Mouse (Mus musculus) brain, embryonic 18.5 days (tissue): ENCODE results near the gene Znrf2.

Experiments used
- DNase-seq: peaks from one replicate; pipeline ENCODE4 v3.0.0-alpha.2; 2012; ENCODE audit warnings: low read depth, low spot score

The Znrf2 gene

DNA sequence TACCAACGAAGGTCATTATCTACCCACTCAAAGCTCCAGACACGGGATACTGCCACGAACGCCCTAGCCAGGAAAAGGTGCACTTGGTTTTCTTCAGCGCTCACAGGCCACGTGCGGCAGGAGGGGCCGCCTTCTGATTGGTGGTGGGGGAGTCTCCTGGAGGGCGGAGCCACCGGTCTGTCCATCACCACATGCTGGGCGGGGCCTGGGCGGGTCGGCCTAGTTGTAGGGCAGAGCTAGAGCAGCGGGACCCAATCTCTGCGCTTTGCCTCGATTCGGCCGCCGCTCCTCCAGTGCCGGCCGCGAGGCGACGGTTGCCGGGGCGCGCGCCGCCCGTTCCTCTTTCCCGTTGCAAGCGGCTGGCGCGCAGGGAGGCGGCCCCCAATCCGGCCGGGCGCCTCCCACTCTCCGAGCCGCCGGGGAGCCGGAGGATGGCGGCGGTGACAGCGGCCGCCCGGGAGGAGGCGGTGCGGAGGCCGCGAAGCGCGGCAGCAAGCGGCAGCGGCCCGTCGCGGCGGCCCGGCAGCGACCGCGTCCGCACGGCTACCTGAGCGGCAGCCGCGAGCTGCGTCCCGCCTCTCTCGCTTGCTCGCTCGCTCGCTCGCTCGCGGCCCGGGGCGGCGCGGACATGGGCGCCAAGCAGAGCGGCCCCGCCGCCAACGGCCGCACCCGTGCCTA is at the start of gene Znrf2:
Gene Znrf2, plus strand, starts transcription at position 529 of the 678 bp plus-strand sequence.
- peak; percentile 94 for DNase-seq

DNA sequence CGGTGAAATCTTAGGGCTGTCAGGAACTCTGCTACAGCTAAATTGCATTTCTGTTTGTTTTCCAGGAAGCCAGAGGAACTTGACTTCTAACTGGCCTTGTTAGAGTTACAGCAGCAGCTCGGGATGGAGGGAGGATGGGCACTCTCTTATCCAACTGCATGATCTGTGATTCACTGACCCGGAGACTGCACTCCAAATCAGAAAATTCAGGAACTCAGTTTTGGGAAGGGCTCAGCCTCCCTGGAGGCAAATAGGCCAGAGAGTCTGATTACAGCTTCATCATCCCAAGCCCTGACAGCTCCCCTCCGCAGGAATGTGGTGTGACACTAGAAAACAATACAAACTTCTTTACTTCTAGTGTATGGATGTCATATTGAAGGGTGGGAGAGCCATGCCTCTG is 49.0 kb upstream of the Znrf2 start:
- no peak for DNase-seq

DNA sequence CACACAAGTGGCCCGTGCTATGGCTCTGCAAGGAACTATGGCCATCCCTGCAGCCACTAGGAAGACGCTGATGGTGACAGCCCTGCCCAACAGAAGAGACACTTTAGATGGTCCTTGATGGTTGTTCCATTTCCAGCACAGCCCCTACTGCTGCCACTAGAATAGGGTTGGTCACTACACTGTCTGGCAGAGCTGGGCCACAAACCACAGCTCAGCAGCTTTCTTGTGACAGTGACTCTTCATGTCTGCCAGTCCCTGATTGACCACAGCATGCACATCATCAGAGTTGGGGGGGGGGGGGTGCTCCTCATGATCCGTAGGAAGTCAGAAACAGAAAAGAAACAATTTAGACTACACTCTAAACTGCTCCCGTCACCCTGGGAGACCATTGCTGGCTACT is 46.0 kb upstream of the Znrf2 start:
- DNase-seq: no peak

DNA sequence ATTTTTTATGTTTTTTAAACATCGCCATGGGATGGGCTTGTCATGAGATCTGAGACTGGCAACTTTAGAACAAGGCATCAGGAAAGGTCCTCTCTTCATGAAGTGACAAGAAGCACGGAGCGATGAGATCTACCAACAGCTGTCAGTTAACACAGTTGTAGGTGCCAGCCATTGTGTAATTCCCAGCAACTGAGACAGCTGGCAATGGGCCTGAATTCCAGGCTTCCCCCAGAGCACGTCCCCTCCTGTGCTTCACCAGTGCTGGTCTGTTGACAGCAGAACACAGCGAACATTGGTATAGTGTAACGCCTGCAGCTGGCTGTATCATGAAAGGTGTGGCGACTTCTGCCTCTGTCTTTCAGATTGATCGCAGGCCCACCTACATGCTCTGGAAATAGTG is 45.5 kb upstream of the Znrf2 start:
- no peak for DNase-seq

DNA sequence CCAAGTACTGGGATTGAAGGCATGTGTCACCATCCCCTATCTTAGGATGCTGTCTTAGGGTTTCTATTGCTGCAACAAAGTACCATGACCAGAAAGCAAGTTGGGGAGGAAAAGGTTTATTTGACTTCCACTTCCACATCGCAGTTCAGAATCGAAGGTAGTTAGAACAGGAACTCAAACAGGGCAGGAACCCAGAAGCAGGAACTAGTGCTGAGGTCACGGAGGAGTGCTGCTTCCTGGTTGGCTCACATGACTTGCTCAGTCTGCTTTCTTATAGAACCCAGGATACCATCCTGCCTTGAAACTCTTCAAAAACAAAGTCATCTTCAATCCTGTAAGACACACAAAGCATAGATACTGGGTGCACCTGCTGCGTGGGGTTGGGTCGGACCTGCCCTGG is 44.6 kb upstream of the Znrf2 start:
- no peak for DNase-seq

DNA sequence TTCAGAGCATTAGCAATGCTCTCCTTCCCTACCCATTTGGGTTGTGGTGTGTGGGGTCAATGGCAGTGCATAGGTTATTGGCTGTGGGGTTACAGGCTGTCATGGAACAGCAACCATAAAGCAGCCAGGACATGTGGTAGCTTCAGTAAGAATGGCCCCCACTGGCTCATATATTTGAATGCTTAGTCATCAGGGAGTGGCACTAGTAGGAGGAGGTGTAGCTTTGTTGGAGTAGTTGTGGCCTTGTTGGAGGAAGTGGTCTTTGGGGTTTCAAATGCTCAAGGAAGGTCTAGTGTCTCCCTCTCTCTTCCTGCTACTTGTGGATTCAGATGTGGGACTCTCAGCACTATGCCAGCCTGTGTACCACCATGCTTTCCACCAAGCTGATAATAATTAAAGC is 41.0 kb upstream of the Znrf2 start:
- DNase-seq: no peak

DNA sequence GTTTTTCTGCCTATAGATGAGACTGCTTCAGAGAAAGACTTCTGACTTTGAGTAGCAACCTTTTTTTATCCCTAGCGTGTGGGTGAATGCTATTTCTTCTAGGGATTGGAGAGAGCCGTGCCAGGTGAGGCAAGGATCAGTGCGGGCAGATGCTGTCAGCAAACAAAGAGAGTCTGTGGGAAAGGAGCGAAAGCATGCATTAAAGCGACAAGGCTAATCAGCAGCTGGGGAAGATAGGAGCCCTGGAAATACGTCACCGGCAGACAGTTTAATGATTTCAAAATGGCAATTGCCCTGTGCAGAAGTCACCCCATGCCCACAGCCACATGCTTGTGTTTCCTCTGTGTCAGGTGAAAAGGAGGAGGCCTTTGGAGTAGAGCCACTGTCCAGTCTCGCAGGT is 39.1 kb upstream of the Znrf2 start:
- DNase-seq: no peak

DNA sequence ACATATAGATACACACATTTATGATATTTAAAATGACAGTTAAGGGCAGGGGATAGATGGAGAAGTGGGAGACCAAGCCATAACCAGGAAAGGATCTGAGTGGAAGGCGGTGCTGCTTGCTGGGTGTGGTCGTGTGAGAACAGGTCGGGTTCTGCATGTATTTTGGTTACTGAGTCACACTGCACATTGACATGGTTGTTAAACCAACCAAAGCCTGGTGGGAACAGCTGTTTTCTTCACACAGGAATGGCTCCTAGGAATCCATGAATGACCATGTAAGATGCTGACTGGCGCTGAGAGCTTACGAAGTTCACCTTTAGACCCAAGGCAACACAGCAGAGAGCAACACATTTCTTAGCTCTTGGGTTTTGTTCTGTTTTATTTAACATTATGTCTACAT is 36.7 kb upstream of the Znrf2 start:
- no peak for DNase-seq

DNA sequence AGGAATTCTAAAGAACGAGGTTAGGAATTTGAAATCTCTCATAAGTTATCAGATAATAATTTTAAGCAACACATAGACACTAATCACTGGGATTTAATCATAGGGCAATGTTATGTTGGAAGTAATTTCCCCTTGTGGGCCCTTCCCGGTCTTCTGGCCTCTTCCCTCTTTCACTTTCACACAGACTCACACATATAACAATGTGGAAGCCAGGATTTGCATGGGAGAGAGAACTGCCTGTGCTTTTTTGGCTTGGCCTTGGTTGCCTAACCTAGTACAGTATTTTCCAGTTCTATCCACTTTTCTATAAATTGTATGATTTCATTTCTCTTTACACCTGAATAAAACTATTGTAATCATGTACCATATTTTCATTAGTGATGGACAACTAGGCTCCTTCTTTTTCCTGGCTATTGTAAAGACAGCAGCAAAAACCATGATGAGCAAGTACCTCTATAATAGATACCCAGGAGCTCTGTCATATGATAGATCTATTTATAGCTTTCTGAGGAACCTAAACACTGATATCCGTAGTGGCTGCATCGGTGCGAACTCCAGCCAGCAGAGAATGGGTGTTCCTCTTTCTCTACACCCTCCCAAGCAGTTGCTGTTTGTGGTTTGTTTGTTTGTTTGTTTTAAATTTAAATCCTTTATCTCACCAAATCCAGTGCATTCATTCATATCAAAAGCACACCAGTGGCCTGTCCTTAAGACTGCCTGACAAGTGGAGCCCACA is 36.0 kb upstream of the Znrf2 start:
- no peak for DNase-seq

DNA sequence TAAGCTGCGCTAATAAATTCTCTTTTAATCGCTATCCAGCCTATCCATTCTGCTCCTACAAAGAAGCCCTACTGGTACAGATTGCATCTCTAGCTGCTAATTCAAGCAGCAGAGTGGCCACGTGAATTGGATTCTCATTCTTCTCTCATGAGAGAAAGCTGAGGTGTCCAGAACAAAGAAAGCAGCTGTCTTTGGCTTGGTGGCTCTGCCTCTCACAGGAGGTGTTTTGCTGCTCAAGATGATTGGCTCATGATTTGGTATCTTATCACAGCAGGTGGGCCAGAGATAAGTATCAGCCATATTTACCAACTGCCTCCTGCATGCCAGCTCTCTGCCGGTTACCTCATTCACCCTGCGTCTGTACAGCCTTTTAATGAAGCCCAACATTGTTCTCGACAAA is 34.8 kb upstream of the Znrf2 start:
- DNase-seq: no peak

DNA sequence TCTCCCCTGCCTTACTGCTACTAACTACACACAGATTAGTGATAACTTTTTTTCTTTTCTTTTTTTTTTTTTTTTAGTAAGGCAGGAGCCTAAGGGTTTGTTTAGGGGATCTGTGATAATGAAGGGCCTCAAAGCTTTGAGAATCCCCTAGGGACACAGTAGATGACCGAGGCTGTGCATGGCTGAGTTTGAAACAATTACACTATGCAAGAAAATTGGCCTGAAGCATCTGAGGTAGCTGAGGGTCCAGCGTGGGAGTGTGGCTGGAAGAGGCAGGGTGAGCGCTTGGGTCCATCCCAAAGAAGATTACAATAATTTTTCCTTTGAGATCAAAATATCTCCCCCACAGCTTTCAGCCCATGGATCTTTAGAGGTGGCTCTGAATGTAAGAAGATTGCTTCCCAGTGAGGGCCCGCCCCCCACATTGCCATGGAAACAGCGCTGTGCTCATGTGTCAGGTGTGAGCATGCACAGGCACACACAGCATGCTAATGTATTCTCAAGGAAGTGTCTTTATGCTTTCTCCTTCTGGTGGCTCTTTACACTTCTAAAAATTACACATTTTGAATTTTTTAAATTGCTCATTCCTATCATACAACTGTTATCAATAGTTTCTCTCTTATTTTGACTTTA is 31.5 kb upstream of the Znrf2 start:
- peak; percentile 77 for DNase-seq

DNA sequence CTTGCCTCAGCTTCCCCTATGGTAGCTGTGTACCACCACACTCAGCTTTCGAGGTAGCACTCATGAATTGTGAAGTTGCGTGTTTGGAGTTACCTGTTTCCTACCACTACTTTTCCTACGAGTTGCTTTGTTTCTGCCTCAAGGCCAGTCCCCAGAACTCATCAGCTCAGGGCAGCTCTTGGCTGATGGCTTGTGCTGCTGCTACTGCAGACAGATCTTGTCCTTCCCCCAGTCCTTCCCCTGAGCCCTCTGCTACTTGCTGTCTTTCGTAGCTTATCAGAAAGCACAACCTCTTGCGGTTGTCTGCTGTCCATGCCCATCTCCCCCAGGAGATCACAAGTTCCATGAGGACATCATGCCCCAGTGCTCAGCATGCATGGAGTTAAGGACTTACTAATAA is 29.9 kb upstream of the Znrf2 start:
- no peak for DNase-seq

DNA sequence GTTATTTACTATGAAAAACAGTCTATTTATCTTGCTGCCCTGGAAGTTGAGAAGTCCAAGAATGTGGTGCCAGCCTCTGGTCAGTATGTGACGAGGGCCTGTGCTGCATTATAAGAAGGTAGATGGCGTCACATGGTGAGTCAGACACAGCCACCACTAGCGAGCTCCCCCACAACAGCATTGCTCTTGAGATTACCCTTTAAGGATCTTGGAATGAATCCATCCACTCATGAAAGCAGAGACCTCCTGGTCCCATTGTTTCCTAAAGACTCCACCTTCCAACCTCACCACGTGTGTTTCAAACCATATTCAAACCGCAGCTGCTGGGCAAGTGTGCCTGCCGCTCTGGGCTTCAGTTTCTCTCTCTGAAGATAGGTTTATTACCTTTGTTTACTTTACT is 28.2 kb upstream of the Znrf2 start:
- DNase-seq: no peak

DNA sequence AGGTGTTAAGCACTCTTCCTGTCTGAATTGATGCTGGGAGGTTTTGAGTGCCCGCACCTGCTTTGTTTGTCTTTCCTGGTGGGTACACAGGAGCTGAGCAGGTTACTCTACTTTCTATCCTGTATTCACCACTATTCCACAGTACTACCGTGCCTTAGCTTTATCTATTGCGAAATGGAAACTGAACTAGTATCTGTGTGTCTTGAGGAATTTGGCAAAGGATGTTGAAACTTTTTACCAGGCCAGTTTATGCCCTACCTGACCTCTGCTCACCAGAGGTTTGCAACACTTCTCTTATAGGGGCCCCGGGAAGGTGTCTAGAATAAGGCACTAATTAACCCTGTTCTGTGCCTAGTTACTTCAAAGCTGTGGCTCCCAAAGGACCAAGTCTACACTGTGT is 27.6 kb upstream of the Znrf2 start:
- no peak for DNase-seq

DNA sequence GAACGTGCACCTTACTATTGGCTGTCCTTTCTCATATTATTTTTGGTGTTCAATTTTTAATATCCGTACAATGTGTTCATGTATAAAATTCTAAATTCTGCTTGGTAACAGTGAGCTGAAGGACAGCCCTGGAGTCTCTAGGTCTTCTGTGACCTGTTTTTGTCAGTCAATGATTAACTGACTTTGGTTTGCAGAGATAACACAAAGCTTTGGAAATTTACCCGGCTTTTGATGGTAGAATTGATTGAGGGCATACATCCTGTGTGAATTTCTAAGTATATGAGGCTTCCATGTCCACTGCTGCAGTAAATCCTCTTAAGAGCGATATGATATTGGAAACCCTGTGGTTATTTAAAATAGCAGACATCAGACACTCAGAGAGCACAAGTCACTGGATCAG is 26.6 kb upstream of the Znrf2 start:
- no peak for DNase-seq

DNA sequence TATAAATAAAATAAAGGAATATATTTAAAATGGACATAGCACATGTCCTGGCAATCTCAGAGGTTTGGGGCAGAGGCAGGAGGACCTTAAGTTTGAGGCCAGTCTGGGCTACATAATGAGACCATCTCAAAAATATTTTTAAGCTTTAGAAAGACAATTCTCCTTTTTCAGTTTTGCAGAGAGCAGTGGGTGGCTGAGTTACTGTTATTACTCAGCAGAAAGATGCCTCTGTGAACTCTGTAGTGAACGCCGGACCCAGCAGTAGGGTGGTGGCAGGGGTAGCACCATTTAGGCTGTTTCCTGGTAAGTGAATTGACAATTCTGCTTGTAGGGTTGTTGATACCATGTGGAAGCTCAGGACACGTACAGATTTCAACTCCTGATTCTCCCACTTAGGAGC is 22.9 kb upstream of the Znrf2 start:
- no peak for DNase-seq

DNA sequence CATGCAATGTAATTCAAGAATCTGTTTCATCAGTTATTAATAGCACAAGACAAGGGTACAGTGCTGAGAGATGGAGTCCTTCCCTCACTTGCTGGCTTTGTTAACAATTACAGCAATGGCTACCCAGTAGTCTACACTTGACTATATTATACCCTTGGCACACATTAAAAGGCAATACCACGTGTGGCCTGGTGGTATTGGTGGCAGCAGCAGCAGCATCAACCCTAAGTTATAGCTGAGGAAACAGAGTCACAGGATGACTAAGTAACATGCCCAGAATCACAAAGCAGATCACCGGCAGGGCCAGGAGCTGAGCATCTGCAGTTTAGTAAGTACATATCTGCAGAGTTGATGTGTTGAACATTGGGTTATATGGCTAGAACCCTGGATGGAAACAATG is 22.3 kb upstream of the Znrf2 start:
- no peak for DNase-seq

DNA sequence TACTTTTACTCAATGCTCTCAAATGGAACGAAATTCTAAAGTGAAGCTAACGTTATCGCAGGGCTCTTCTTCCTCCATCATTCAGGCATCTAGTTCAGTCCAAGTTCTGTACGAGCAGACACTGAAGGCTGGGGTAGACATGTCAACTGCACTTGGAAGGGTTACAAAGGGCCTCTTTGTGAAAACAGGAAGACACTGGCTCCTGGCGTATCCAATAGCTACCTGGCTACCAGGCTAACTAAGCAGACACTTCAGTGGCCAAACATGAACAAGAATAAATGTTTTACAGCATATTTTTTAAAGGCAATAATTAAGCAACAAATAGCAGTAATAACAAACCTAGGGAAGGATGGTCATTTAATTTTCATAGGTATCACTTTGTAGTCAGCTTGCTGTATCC is 21.7 kb upstream of the Znrf2 start:
- no peak for DNase-seq

DNA sequence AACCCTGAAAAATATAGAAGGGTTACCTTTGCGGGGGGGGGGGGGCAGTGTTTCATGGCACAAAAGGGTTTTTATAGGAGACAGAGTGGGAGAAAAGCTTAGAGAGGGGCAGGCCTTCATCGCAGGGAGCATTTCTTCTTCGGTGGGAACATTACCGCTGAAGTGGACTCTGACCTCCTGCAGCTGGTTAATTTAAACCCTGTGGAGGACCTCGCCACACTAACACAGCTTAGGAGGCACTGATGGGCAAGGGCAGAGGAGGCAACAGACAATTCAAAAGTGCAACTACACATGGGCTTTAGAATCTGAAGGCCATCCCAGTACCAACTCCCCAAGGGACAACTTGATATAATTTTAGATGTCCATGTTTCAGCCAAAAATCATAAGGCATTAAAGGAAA is 20.7 kb upstream of the Znrf2 start:
- no peak for DNase-seq

DNA sequence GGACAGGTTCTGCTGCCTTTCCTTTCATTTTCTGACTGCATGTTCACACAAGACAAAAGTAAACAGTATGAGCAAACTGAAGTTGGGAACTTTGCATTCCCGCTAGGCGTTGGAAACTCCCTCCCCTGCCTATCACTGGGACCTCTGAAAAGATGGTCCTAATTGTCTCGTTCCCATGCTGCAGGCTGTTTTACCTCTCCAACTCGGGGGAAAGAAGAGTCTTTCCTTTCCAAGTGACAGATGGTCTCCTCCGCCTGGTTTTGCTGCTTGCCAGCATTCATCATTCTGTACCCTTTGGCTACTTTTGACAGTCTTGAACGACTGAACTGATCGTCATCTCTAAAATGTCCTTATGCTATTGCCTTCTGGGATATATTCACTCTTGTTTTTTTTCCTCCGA is 14.4 kb upstream of the Znrf2 start:
- DNase-seq: peak; percentile 77

DNA sequence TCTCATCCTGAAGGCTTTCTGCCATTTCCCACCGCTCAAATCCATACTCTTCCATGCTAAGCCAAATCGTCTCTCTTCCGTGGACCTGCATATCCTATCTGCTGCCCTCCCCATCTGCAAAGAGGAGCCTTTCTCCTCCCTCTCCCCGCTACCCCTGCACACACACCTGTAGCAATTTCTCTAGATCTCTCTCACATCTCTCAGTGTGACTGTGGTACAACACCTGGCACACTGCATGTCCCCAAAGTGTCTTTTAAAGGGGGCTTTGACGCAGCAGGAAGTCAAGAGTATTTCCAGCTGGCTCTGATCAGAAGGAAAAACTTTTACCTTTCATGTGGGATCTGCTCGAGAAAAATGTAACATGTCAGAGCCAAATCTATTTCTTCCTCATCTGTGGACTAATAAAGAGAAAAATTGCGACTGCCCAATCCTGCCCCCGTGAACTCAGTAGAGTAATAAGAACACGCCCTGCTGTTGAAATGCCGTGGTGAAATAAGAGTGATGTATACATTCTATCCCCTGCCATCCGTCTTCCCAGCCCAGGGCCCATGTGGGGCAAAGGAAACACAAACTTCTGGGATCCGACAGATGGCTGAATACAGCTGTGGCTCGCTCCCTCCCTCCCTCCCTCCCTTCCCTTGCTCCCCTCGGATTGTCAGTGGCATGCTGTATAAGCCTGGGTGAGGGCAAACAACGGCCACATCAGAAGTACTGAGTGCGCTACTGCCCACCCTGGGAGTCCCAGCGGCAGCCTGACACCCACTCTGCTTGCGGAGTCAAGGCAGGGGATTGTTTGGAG is 12.5 kb upstream of the Znrf2 start:
- no peak for DNase-seq

DNA sequence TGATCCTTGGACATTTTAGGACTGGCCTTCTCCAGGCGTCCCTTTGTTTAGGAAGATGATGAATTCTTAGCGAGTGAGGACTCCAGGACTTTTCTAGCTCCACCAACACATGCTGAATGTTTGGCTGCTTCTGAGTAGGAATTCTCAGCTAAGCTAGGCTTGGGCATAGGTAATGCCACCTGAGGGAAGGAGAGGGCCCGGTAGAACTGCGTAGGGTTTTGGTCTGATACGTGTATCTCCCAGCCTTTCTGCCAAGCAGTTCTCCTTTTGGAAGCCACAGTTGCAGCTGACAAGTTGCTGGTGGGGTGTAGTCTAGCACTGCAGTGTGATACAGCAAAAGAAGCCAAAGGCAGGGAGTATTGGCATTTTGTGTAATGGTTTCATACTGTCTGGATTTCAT is 10.9 kb upstream of the Znrf2 start:
- no peak for DNase-seq
